21 mouse cellular contexts compared by ENCODE assay signal in the genomic region with DNA sequence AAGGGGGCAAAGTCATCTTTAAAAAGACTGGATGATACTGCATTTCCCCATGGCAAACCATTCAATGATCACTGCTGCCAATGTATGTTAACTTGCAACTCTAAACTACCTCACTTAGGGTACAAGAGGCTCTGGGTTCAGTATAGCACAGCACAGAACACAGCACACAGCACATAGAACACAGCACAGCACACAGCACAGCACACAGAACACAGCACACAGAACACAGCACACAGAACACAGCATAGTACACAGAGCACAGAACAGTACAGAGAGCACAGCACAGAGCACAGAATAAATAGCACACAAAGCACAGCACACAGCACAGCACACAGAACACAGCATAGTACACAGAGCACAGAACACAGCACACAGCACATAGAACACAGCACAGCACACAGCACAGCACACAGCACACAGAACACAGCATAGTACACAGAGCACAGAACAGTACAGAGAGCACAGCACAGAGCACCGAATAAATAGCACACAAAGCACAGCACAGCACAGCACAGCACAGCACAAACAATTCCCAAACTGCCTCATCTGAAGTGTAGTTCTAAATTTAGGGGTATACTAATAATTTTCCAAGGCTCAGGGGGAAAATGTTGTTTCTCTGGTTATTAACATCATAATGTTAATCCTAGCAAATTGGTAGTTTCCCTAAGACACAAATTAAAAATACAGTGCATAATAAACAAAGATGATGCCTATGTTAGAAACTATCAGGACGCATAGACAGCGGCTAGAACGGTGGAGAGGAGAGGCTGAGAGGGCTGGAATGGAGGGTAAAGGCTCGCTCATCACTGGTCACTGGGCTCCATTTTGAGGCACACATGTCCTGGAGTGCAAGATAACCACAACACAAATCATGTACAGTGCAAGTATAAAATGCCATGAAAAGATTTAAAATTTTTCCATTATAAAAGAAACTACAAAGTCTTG. TPM values are rescaled to one million over a fixed set of nuclear protein-coding genes. Genes with fewer than 3 reads are reported as not detected.
DNase-seq lines count a peak whose midpoint lies in the region; ATAC-seq and TF ChIP-seq lines count a peak whose summit lies in the region.
"Had no signal": no experiment of that assay in that cellular context is flagged by ENCODE, and none has a peak within 500 bp of the region (broad histone marks: within the 10 kb centered on the region; RNA-seq: fewer than 3 reads in every experiment).

No protein-coding gene starts in this region.

- H3K27me3 ChIP-seq in forebrain, embryonic 13.5 days, result no peaks in the 10 kb centered on the region
- H3K27me3 ChIP-seq in forebrain, embryonic 10.5 days (ENCODE audit: poor library complexity, severe bottlenecking), result no peaks in the 10 kb centered on the region
- no peaks in the 10 kb centered on the region for H3K27me3 ChIP-seq in liver, embryonic 13.5 days
- H3K27me3 ChIP-seq in liver, postnatal 0 days (ENCODE audit: insufficient read depth, low read length), result no peaks in the 10 kb centered on the region
- no peaks in the 10 kb centered on the region for H3K27me3 ChIP-seq in neural tube, embryonic 13.5 days
- H3K27me3 ChIP-seq: limb, embryonic 12.5 days had no signal

- H3K9ac ChIP-seq in forebrain, embryonic 13.5 days, result no peak overlapping the region
- no peak overlapping the region for H3K9ac ChIP-seq in liver, embryonic 13.5 days
- no peak overlapping the region for H3K9ac ChIP-seq in liver, postnatal 0 days (replicated peaks)
- 0 out of 2 replicates have a peak overlapping the region, but pooled peaks have one; percentile 31 for H3K9ac ChIP-seq in neural tube, embryonic 13.5 days
- H3K9ac ChIP-seq: limb, embryonic 12.5 days; liver, embryonic 14.5 days had no signal

- H3K4me1 ChIP-seq in forebrain, embryonic 13.5 days, result peaks cover 17% of the 10 kb centered on the region
- H3K4me1 ChIP-seq in forebrain, embryonic 10.5 days, result peaks cover 7% of the 10 kb centered on the region
- peaks cover 11% of the 10 kb centered on the region for H3K4me1 ChIP-seq in liver, embryonic 13.5 days (replicated peaks)
- peaks cover 8% of the 10 kb centered on the region for H3K4me1 ChIP-seq in liver, postnatal 0 days (ENCODE audit: insufficient read depth)
- peaks cover 31% of the 10 kb centered on the region for H3K4me1 ChIP-seq in neural tube, embryonic 13.5 days (replicated peaks)
- H3K4me1 ChIP-seq: limb, embryonic 12.5 days had no signal

- ATAC-seq in forebrain, embryonic 13.5 days, result no peak
- ATAC-seq in liver, embryonic 13.5 days (ENCODE audit: low read depth), result peak; percentile 29; the same call in 1 of the 2 replicates
- ATAC-seq in liver, postnatal 0 days, result no peak
- peak; percentile 57; the same call in 1 of the 2 replicates for ATAC-seq in erythroblast, adult 5-6 weeks (replicated peaks; ENCODE audit: low FRiP score, poor library complexity, severe bottlenecking)
- ATAC-seq in neural tube, embryonic 13.5 days (ENCODE audit: low read depth), result peak; percentile 68
- ATAC-seq: activated CD4-positive, CD25-positive, alpha-beta regulatory T cell, adult 4 months; lung, postnatal 0 days had no signal

- H3K9me3 ChIP-seq in forebrain, embryonic 13.5 days (replicated peaks), result no peaks in the 10 kb centered on the region
- H3K9me3 ChIP-seq in forebrain, embryonic 10.5 days, result no peaks in the 10 kb centered on the region
- H3K9me3 ChIP-seq in liver, embryonic 13.5 days (replicated peaks), result no peaks in the 10 kb centered on the region
- H3K9me3 ChIP-seq in liver, postnatal 0 days (ENCODE audit: low read length), result no peaks in the 10 kb centered on the region
- H3K9me3 ChIP-seq in neural tube, embryonic 13.5 days, result no peaks in the 10 kb centered on the region
- H3K9me3 ChIP-seq: G1E; limb, embryonic 12.5 days had no signal

- DNase-seq in forebrain, embryonic 10.5 days (ENCODE audit: extremely low spot score, low spot score), result no peak
- no peak for DNase-seq in liver, embryonic 13.5 days
- DNase-seq in liver, postnatal 0 days, result no peak
- no peak for DNase-seq in cerebellum, adult 11 months
- DNase-seq: adrenal gland, postnatal 10 days; cerebellum, postnatal 10 days; gastrocnemius, postnatal 25 days; heart, postnatal 10 days; kidney, adult 18-20 months; right cerebral cortex, postnatal 14 days; spleen, adult 18-20 months; thymus, postnatal 36 days had no signal

- no peak overlapping the region for H3K4me2 ChIP-seq in forebrain, embryonic 13.5 days
- no peak overlapping the region for H3K4me2 ChIP-seq in liver, embryonic 13.5 days
- H3K4me2 ChIP-seq in liver, postnatal 0 days (ENCODE audit: low read depth, low read length), result no peak overlapping the region
- H3K4me2 ChIP-seq in neural tube, embryonic 13.5 days, result peak overlapping the region; percentile 4; the same call in 1 of the 2 replicates
- H3K4me2 ChIP-seq: limb, embryonic 12.5 days had no signal

- 90% methylated on average over 5 of the region's 5 CpGs for WGBS in forebrain, embryonic 13.5 days
- 94% methylated on average over 5 of the region's 5 CpGs for WGBS in forebrain, embryonic 10.5 days
- 87% methylated on average over 5 of the region's 5 CpGs for WGBS in liver, embryonic 13.5 days (ENCODE audit: insufficient replicate concordance)
- 89% methylated on average over 5 of the region's 5 CpGs for WGBS in liver, postnatal 0 days (ENCODE audit: insufficient replicate concordance)
- 84% methylated on average over 5 of the region's 5 CpGs for WGBS in neural tube, embryonic 13.5 days

- H3K4me3 ChIP-seq in forebrain, embryonic 13.5 days, result no peak overlapping the region
- no peak overlapping the region for H3K4me3 ChIP-seq in forebrain, embryonic 10.5 days
- H3K4me3 ChIP-seq in liver, embryonic 13.5 days (replicated peaks), result no peak overlapping the region
- no peak overlapping the region for H3K4me3 ChIP-seq in liver, postnatal 0 days (ENCODE audit: low read depth, low read length)
- H3K4me3 ChIP-seq in neural tube, embryonic 13.5 days, result no peak overlapping the region
- H3K4me3 ChIP-seq: limb, embryonic 12.5 days had no signal

- H3K27ac ChIP-seq in forebrain, embryonic 13.5 days, result peak overlapping the region; percentile 0; the same call in 1 of the 2 replicates
- no peak overlapping the region for H3K27ac ChIP-seq in forebrain, embryonic 10.5 days
- H3K27ac ChIP-seq in liver, embryonic 13.5 days, result no peak overlapping the region
- H3K27ac ChIP-seq in liver, postnatal 0 days (ENCODE audit: low read depth), result no peak overlapping the region
- peak overlapping the region; percentile 65 for H3K27ac ChIP-seq in neural tube, embryonic 13.5 days (replicated peaks)
- H3K27ac ChIP-seq: kidney, postnatal 0 days; limb, embryonic 12.5 days; liver, embryonic 14.5 days had no signal

- no peak for TF ChIP-seq EP300 in liver, postnatal 0 days (IDR thresholded peaks at IDR 0.05; ENCODE audit: low read depth)

- H3K36me3 ChIP-seq in forebrain, embryonic 13.5 days (ENCODE audit: poor library complexity, severe bottlenecking), result peaks cover 24% of the 10 kb centered on the region
- H3K36me3 ChIP-seq in forebrain, embryonic 10.5 days (replicated peaks), result peaks cover 33% of the 10 kb centered on the region
- peaks cover 28% of the 10 kb centered on the region for H3K36me3 ChIP-seq in liver, embryonic 13.5 days
- peaks cover 19% of the 10 kb centered on the region for H3K36me3 ChIP-seq in liver, postnatal 0 days (replicated peaks; ENCODE audit: insufficient read depth, low read length)
- H3K36me3 ChIP-seq in neural tube, embryonic 13.5 days, result peaks cover 22% of the 10 kb centered on the region

- no peak for TF ChIP-seq CTCF in liver, postnatal 0 days (IDR thresholded peaks at IDR 0.05; ENCODE audit: low read depth)

RNA-seq across cellular contexts. Expression of gene Fbxo28, which starts 9.1 kb away (rescaled TPM):
- polyA plus RNA-seq in forebrain, embryonic 13.5 days (2015; fragmentation: Nextera tagmentation; extraction: Ambion mirVana), result 29.3 TPM in 2 replicates
- 17.6 and 20.3 TPM in 2 replicates for polyA plus RNA-seq in forebrain, embryonic 10.5 days (2016; fragmentation: Nextera tagmentation; extraction: Ambion mirVana)
- 6.9 and 8.5 TPM in 2 replicates for polyA plus RNA-seq in liver, embryonic 13.5 days (2015; fragmentation: Nextera tagmentation; extraction: Ambion mirVana)
- 4.7 and 4.9 TPM in 2 replicates for polyA plus RNA-seq in liver, postnatal 0 days (2015; fragmentation: Nextera tagmentation; extraction: Ambion mirVana)
- total RNA-seq in erythroblast, adult 5-6 weeks (2015; ENCODE audit: low replicate concordance), result 4.4 and 6.3 TPM in 2 replicates
- 5.0 and 10.7 TPM in 2 replicates for total RNA-seq in erythroblast, adult 5-6 weeks (2017; ENCODE audit: low replicate concordance)
- 27.2 and 28.1 TPM in 2 replicates for polyA plus RNA-seq in neural tube, embryonic 13.5 days (2015; fragmentation: Nextera tagmentation; extraction: Ambion mirVana)

RNA-seq across cellular contexts. Expression of gene Degs1, which starts 49.8 kb away (rescaled TPM):
- 48.7 and 49.3 TPM in 2 replicates for polyA plus RNA-seq in forebrain, embryonic 13.5 days (2015; fragmentation: Nextera tagmentation; extraction: Ambion mirVana)
- polyA plus RNA-seq in forebrain, embryonic 10.5 days (2016; fragmentation: Nextera tagmentation; extraction: Ambion mirVana), result 64.3 and 69.1 TPM in 2 replicates
- polyA plus RNA-seq in liver, embryonic 13.5 days (2015; fragmentation: Nextera tagmentation; extraction: Ambion mirVana), result 87.5 and 102 TPM in 2 replicates
- polyA plus RNA-seq in liver, postnatal 0 days (2015; fragmentation: Nextera tagmentation; extraction: Ambion mirVana), result 96.4 and 96.8 TPM in 2 replicates
- 59.4 and 77.8 TPM in 2 replicates for total RNA-seq in erythroblast, adult 5-6 weeks (2015; ENCODE audit: low replicate concordance)
- 36.5 and 41.1 TPM in 2 replicates for total RNA-seq in erythroblast, adult 5-6 weeks (2017; ENCODE audit: low replicate concordance)
- polyA plus RNA-seq in neural tube, embryonic 13.5 days (2015; fragmentation: Nextera tagmentation; extraction: Ambion mirVana), result 80.5 and 82.9 TPM in 2 replicates

Comparison
In these comparisons a context has a peak if more than half of its experiments do, and no peak if none do; other contexts are left out.
1. ATAC-seq: peak in liver, embryonic 13.5 days (single experiment), erythroblast, adult 5-6 weeks (single experiment) and neural tube, embryonic 13.5 days (single experiment); none in forebrain, embryonic 13.5 days (single experiment) and liver, postnatal 0 days (single experiment).
2. H3K27ac ChIP-seq: peak in forebrain, embryonic 13.5 days (single experiment) and neural tube, embryonic 13.5 days (single experiment); none in forebrain, embryonic 10.5 days (single experiment), liver, embryonic 13.5 days (single experiment) and liver, postnatal 0 days (single experiment).